Mouse (Mus musculus): ENCODE measurements around the gene 4930519P11Rik. TPM values are rescaled to one million over a fixed set of nuclear protein-coding genes. Genes with fewer than 3 reads are reported as not detected.

The 4930519P11Rik gene
- polyA plus RNA-seq, 1 experiment = 0.47 TPM

- no peak for TF ChIP-seq E2F4 (IDR thresholded peaks at IDR 0.05; ENCODE audit: insufficient read depth)
- TF ChIP-seq REST (IDR thresholded peaks at IDR 0.05; ENCODE audit: insufficient read depth, insufficient read length) = no peak
- TF ChIP-seq CEBPB (IDR thresholded peaks at IDR 0.05; ENCODE audit: insufficient read depth, poor library complexity, severe bottlenecking) = no peak
- no peaks in the 10 kb centered on the region for H3K36me3 ChIP-seq (ENCODE audit: control insufficient read depth, insufficient read depth)
- peaks cover 15% of the 10 kb centered on the region for H3K79me2 ChIP-seq (ENCODE audit: control insufficient read depth, insufficient read depth)
- H3ac ChIP-seq (ENCODE audit: control insufficient read depth, insufficient read length) = no peak overlapping the region
- H3K4me2 ChIP-seq (ENCODE audit: low read depth) = no peak overlapping the region
- H3K27me3 ChIP-seq (ENCODE audit: control insufficient read depth, insufficient read depth, insufficient read length) = no peaks in the 10 kb centered on the region
- H3K4me3 ChIP-seq = no peak overlapping the region
These were observed 41.3 kb downstream of the 4930519P11Rik start for GRCm38 (mm10) chr2:154571976-154572375.

DNA sequence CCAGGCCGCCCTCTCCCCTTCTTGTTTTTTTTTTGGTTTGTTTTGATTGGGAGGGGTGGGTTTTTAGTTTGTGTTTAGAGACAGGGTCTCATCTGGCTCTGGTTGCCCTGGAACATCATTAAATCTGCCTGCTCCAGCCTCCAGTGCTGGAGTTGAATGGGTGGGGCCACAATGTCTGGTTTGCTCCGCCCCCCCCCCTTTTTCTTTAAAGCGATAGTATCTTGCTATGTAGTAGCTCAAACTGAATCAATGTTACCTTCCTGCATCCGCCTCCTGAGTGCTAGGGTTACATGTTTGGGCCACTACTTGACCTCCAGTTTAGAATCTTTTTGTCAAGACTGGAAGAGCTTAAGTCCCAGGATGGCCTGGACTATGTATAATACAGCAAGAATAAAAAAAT, 42.0 kb downstream of the 4930519P11Rik start:
- no peak overlapping the region for H3ac ChIP-seq (ENCODE audit: control insufficient read depth, insufficient read length)
- H3K79me2 ChIP-seq (ENCODE audit: control insufficient read depth, insufficient read depth) = peaks cover 15% of the 10 kb centered on the region
- no peaks in the 10 kb centered on the region for H3K27me3 ChIP-seq (ENCODE audit: control insufficient read depth, insufficient read depth, insufficient read length)
- TF ChIP-seq MYOD1 (IDR thresholded peaks at IDR 0.05; ENCODE audit: control insufficient read depth in 1 of 3, insufficient read length in 2 of 3, low read depth in 2 of 3) = no peak
- TF ChIP-seq REST (IDR thresholded peaks at IDR 0.05; ENCODE audit: insufficient read depth, insufficient read length) = no peak
- TF ChIP-seq POLR2A (IDR thresholded peaks at IDR 0.05; ENCODE audit: insufficient read length, low read depth) = no peak
- TF ChIP-seq POLR2AphosphoS2 (IDR thresholded peaks at IDR 0.05; ENCODE audit: insufficient read length, low read depth) = no peak
- TF ChIP-seq E2F4 (IDR thresholded peaks at IDR 0.05; ENCODE audit: insufficient read depth) = no peak
- no peak for TF ChIP-seq MYOG (IDR thresholded peaks at IDR 0.05; ENCODE audit: control insufficient read depth in 1 of 3, insufficient read depth in 1 of 3, insufficient read length in 2 of 3, low read depth in 2 of 3)
- TF ChIP-seq MAX (IDR thresholded peaks at IDR 0.05; ENCODE audit: low read depth) = no peak
- no peak for TF ChIP-seq USF1 (IDR thresholded peaks at IDR 0.05; ENCODE audit: low read depth)
- no peak for TF ChIP-seq TCF12 (IDR thresholded peaks at IDR 0.05; ENCODE audit: insufficient read depth, poor library complexity, severe bottlenecking)
- no peak for TF ChIP-seq SRF (IDR thresholded peaks at IDR 0.05; ENCODE audit: control insufficient read depth, insufficient read length, low read depth)
- no peak for TF ChIP-seq TCF3 (IDR thresholded peaks at IDR 0.05; ENCODE audit: insufficient read length, low read depth)
- TF ChIP-seq CEBPB (IDR thresholded peaks at IDR 0.05; ENCODE audit: insufficient read depth, poor library complexity, severe bottlenecking) = no peak
- H3K4me2 ChIP-seq (ENCODE audit: low read depth) = peak overlapping the region; percentile 99
- H3K4me3 ChIP-seq = no peak overlapping the region
- no peaks in the 10 kb centered on the region for H3K36me3 ChIP-seq (ENCODE audit: control insufficient read depth, insufficient read depth)

DNA sequence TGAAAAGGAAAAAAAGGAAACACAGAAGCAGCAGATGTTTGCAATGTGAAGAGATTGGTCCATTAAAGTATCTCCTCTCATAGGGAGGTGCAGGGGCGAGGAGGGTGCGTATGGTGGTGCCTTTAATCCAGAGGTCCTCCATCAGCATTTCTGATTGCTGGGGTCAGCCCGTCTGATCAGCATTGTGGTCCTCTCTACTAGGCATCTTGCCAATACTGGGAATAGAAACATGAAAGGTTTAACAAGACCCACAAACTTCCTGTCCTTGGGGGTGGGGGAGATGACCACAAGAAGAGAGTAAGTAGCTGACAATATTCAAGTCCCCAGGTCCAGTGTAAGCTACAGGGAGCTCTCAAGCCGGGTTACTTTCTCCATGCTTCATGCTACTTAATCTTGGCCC, 42.6 kb downstream of the 4930519P11Rik start:
- Histone ChIP-seq H3K4me2 (ENCODE audit: low read depth) (peak overlapping the region; percentile 99), H3ac (ENCODE audit: control insufficient read depth, insufficient read length) (no peak overlapping the region), H3K36me3 (ENCODE audit: control insufficient read depth, insufficient read depth) (no peaks in the 10 kb centered on the region), H3K4me3 (peak overlapping the region; percentile 49), H3K79me2 (ENCODE audit: control insufficient read depth, insufficient read depth) (peaks cover 15% of the 10 kb centered on the region), H3K27me3 (ENCODE audit: control insufficient read depth, insufficient read depth, insufficient read length) (no peaks in the 10 kb centered on the region)
- no peak for TF ChIP-seq MYOG (IDR thresholded peaks at IDR 0.05; ENCODE audit: control insufficient read depth in 1 of 3, insufficient read depth in 1 of 3, insufficient read length in 2 of 3, low read depth in 2 of 3)

GRCm38 (mm10) chr2:154569836-154570286, 43.4 kb downstream of the 4930519P11Rik start, which contains the start of gene E2f1:
Gene E2f1 (minus strand): TSS chr2:154569892.
- no peak for TF ChIP-seq MAX (IDR thresholded peaks at IDR 0.05; ENCODE audit: low read depth)
- TF ChIP-seq CEBPB (IDR thresholded peaks at IDR 0.05; ENCODE audit: insufficient read depth, poor library complexity, severe bottlenecking) = no peak
- TF ChIP-seq TCF12 (IDR thresholded peaks at IDR 0.05; ENCODE audit: insufficient read depth, poor library complexity, severe bottlenecking) = no peak
- no peak for TF ChIP-seq TCF3 (IDR thresholded peaks at IDR 0.05; ENCODE audit: insufficient read length, low read depth)
- TF ChIP-seq USF1 (IDR thresholded peaks at IDR 0.05; ENCODE audit: low read depth) = peak; percentile 77
- peak in 1 of 3 experiments; percentile 3 for TF ChIP-seq MYOG (IDR thresholded peaks at IDR 0.05; ENCODE audit: control insufficient read depth in 1 of 3, insufficient read depth in 1 of 3, insufficient read length in 2 of 3, low read depth in 2 of 3)
- TF ChIP-seq MYOD1 (IDR thresholded peaks at IDR 0.05; ENCODE audit: control insufficient read depth in 1 of 3, insufficient read length in 2 of 3, low read depth in 2 of 3) = no peak
- peak; percentile 66 for TF ChIP-seq POLR2A (IDR thresholded peaks at IDR 0.05; ENCODE audit: insufficient read length, low read depth)
- TF ChIP-seq E2F4 (IDR thresholded peaks at IDR 0.05; ENCODE audit: insufficient read depth) = peak; percentile 88
- no peak for TF ChIP-seq SRF (IDR thresholded peaks at IDR 0.05; ENCODE audit: control insufficient read depth, insufficient read length, low read depth)
- TF ChIP-seq POLR2AphosphoS2 (IDR thresholded peaks at IDR 0.05; ENCODE audit: insufficient read length, low read depth) = peak; percentile 34
- no peak for TF ChIP-seq REST (IDR thresholded peaks at IDR 0.05; ENCODE audit: insufficient read depth, insufficient read length)
- H3K79me2 ChIP-seq (ENCODE audit: control insufficient read depth, insufficient read depth) = peaks cover 15% of the 10 kb centered on the region

GRCm38 (mm10) chr2:154569071-154569748, 44.0 kb downstream of the 4930519P11Rik start:
- Histone ChIP-seq H3ac (ENCODE audit: control insufficient read depth, insufficient read length) (peak overlapping the region; percentile 25), H3K4me2 (ENCODE audit: low read depth) (peak overlapping the region; percentile 84), H3K4me3 (peak overlapping the region; percentile 49), H3K36me3 (ENCODE audit: control insufficient read depth, insufficient read depth) (no peaks in the 10 kb centered on the region), H3K79me2 (ENCODE audit: control insufficient read depth, insufficient read depth) (peaks cover 15% of the 10 kb centered on the region), H3K27me3 (ENCODE audit: control insufficient read depth, insufficient read depth, insufficient read length) (no peaks in the 10 kb centered on the region)
- TF ChIP-seq MYOD1 (IDR thresholded peaks at IDR 0.05; ENCODE audit: control insufficient read depth in 1 of 3, insufficient read length in 2 of 3, low read depth in 2 of 3) (peak in 1 of 3 experiments; percentile 3), SRF (IDR thresholded peaks at IDR 0.05; ENCODE audit: control insufficient read depth, insufficient read length, low read depth) (peak; percentile 31), USF1 (IDR thresholded peaks at IDR 0.05; ENCODE audit: low read depth) (peak; percentile 94), MAX (IDR thresholded peaks at IDR 0.05; ENCODE audit: low read depth) (no peak), POLR2A (IDR thresholded peaks at IDR 0.05; ENCODE audit: insufficient read length, low read depth) (peak; percentile 41), POLR2AphosphoS2 (IDR thresholded peaks at IDR 0.05; ENCODE audit: insufficient read length, low read depth) (peak; percentile 17), MYOG (IDR thresholded peaks at IDR 0.05; ENCODE audit: control insufficient read depth in 1 of 3, insufficient read depth in 1 of 3, insufficient read length in 2 of 3, low read depth in 2 of 3) (no peak)

More at GRCm38 (mm10) chr2:154569836-154570286, 43.4 kb downstream of the 4930519P11Rik start, which contains the start of gene E2f1:
- Histone ChIP-seq H3K27me3 (ENCODE audit: control insufficient read depth, insufficient read depth, insufficient read length) (no peaks in the 10 kb centered on the region), H3K4me2 (ENCODE audit: low read depth) (peak within 1 kb of the TSS; percentile 99), H3K4me3 (peak within 1 kb of the TSS; percentile 49), H3K36me3 (ENCODE audit: control insufficient read depth, insufficient read depth) (no peaks in the 10 kb centered on the region), H3ac (ENCODE audit: control insufficient read depth, insufficient read length) (peak within 1 kb of the TSS; percentile 25)
